Mouse (Mus musculus) inflammation-experienced regulatory T-cells (primary cell): ENCODE results near the gene Atp8a2. TPM values are rescaled to one million over a fixed set of nuclear protein-coding genes. Genes with fewer than 3 reads are reported as not detected.

Source experiments
- polyA plus RNA-seq, 2 experiments: library from polyadenylated mRNA; unstranded; fragments of 100-300 nt; shearing (Covaris generic); gene quantifications; one replicate each; pipeline ENCODE4 v1.2.1; 2017

The Atp8a2 gene
- polyA plus RNA-seq: 1 to 10 TPM in 1 of 2 experiments, under 1 TPM in 1; 0.34 to 4.3 TPM

GRCm38 (mm10) chr14:60196884-60197283, at the start of gene Atp8a2:
TSS of gene Atp8a2 (minus strand) at chr14:60197179.

GRCm38 (mm10) chr14:59625158-59625805, 571.7 kb downstream of the Atp8a2 start, which contains the start of gene Shisa2:
TSS of gene Shisa2 (plus strand) at chr14:59625308.

GRCm38 (mm10) chr14:59597398-59598259, 599.4 kb downstream of the Atp8a2 start, which contains the start of gene Cdadc1:
TSS of gene Cdadc1 (minus strand) at chr14:59597959.

Other genes with a start within 250 kb of the Atp8a2 start
- gene Nupl1, start 54.3 kb upstream of the Atp8a2 start, polyA plus RNA-seq: 1 to 10 TPM in 1 of 2 experiments, under 1 TPM in 1; 0.29 to 3.7 TPM
- 10 to 100 TPM; 45.5 to 60.9 TPM for gene Gm49336, start 54.3 kb upstream of the Atp8a2 start, polyA plus RNA-seq
- gene Mtmr6, start 68.0 kb upstream of the Atp8a2 start, polyA plus RNA-seq: 10 to 100 TPM; 53.5 to 72.5 TPM
- under 1 TPM; 0.10 to 0.17 TPM for gene Amer2, start 176.1 kb upstream of the Atp8a2 start, polyA plus RNA-seq